Mouse (Mus musculus) embryo, embryonic 10.5 days (tissue): ENCODE measurements around the gene Nt5dc1.
"Not testable (repeated sequence)": the region's sequence is repeated elsewhere in the genome, so short reads cannot be mapped to it uniquely, and the experiment has no call there.

Source experiments
- DNase-seq: peaks from one replicate; pipeline ENCODE4 v3.0.0-alpha.2; 2015; ENCODE audit warnings: low spot score

The Nt5dc1 gene

GRCm38 (mm10) chr10:34312536-34312935 is 105.8 kb downstream of the Nt5dc1 start:
- DNase-seq: no peak

- DNase-seq: no peak
These were observed 108.3 kb downstream of the Nt5dc1 start for GRCm38 (mm10) chr10:34309915-34310685.

DNA sequence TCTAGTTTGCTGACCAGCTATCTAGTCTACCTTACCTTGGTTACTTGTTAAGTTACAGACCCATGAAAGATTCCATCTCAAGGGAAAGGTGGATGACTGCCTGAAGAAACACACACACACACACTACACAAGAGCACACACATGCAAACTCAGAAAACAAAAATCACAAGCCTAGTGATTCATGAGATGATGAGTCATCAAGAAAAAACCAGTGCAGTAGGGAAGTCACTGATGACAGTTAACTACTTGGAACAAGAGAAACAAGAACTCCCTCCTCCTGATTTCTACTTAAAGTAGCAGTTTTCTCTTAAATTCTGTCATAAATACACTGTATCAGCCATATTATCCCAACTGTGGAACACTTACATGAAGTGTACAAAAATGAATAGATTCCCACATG is 111.3 kb downstream of the Nt5dc1 start:
- DNase-seq: no peak

- DNase-seq: peak; percentile 55
These were observed 118.0 kb downstream of the Nt5dc1 start for GRCm38 (mm10) chr10:34300368-34300767.

DNA sequence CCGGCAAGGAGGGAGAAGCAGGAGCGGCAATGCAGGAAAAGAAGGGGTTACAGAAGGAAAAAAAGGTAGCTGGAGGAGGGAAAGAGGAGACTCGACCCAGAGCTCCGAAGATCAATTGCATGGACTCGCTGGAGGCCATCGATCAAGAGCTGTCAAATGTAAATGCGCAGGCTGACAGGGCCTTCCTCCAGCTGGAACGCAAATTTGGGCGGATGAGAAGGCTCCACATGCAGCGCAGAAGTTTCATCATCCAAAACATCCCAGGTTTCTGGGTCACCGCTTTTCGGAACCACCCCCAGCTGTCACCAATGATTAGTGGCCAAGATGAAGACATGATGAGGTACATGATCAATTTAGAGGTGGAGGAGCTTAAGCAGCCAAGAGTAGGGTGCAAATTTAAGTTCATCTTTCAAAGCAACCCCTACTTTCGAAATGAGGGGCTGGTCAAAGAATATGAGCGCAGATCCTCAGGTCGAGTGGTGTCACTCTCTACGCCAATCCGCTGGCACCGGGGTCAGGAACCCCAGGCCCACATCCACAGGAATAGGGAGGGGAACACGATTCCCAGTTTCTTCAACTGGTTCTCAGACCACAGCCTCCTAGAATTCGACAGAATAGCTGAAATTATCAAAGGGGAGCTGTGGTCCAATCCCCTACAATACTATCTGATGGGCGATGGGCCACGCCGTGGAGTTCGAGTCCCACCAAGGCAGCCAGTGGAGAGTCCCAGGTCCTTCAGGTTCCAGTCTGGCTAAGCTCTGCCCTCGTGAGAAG is 120.2 kb downstream of the Nt5dc1 start:
- DNase-seq: peak; percentile 60

- peak; percentile 97 for DNase-seq
These were observed 120.9 kb downstream of the Nt5dc1 start, which contains the start of gene Tspyl4 for GRCm38 (mm10) chr10:34297299-34297979. Tspyl4 (plus strand) TSS chr10:34297442.

DNA sequence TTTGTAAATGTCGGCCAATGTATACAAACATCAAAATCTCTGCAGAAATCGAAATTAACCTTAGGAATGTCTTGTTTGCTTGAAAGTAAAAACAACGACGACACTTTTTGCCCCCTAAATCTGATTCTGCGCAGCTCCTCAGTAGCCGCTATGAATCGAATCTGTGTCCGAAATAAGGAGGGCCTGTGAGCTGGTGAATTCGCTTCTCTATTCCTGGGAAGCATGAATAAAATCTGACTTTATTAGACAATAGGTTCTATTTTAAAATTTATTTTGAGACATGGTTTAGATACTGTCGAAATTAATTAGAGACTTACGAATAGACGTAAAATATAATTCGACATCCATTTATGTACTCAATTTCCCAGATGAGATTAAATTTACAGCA is 121.4 kb downstream of the Nt5dc1 start:
- peak; percentile 31 for DNase-seq

DNA sequence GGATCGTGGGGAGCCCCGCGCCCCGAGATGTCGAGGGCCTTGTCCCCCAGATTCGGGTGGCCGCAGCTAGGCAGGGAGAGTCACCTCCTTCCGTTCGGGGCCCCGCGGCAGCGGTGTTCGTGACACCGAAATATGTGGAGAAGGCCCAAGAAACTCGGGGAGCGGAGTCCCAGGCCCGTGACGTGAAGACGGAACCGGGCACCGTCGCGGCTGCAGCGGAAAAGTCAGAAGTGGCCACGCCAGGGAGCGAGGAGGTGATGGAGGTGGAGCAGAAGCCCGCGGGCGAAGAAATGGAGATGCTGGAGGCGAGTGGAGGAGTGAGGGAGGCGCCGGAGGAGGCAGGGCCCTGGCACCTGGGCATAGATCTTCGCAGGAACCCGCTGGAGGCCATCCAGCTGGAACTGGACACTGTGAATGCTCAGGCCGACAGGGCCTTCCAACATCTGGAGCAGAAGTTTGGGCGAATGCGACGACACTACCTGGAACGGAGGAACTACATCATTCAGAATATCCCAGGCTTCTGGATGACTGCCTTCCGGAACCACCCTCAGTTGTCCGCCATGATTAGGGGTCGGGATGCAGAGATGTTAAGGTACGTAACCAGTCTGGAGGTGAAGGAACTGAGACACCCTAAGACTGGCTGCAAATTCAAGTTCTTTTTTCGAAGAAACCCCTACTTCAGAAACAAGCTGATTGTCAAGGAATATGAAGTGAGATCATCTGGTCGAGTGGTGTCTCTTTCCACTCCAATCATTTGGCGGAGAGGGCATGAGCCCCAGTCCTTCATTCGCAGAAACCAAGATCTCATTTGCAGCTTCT is 135.7 kb downstream of the Nt5dc1 start:
- DNase-seq: peak; percentile 47

GRCm38 (mm10) chr10:34281962-34282388 is 136.4 kb downstream of the Nt5dc1 start, which contains the start of gene Tspyl1:
Tspyl1 (plus strand) TSS chr10:34282190.
- DNase-seq: peak; percentile 99

- peak; percentile 55 for DNase-seq
These were observed 137.0 kb downstream of the Nt5dc1 start for GRCm38 (mm10) chr10:34281211-34281961.

DNA sequence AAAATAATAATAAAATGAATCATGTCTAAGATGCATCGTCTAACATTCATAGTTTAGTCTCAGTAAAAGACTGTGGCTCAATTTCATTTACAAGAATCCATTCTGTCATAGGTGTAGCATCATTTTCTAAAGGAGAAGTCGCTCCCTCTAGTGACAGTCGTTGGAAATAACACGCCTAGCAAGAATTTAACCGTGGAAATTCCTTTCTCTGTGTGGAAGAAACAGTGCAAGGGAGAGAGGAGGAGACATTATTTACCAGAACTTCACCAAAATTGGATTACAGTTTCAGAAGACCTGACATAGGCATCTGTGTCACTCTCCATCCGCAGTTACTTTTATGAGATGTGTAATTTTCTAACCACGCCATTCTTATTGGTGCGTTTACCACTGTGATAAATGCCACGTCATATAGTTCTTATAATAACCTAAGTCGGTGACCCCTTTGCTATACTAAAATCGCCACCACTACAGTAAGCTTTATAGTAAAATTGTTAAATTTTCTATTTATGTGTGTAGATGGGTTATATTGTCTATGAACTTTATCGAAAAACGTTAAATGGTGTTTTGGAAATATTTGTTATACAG is 137.7 kb downstream of the Nt5dc1 start:
- DNase-seq: peak; percentile 91

DNA sequence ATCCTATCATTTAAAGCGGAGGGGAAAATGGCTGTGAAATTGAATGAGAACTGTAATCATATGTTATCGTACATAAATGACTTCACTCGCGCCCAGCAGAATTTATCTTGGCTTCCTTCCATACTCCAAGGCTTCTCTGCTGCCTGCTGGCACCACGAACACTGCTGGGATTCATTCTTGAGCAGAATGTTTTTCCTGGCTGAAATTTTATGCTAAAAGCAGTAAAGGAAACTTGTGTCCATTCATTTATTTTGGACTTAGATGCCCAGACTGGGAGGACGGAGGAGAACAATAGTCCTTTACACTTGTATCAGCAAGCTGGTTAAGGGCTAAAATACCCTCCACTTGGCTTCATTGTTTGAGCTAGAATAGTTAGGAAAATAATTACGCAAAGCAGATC is 146.7 kb downstream of the Nt5dc1 start:
- no peak for DNase-seq

DNA sequence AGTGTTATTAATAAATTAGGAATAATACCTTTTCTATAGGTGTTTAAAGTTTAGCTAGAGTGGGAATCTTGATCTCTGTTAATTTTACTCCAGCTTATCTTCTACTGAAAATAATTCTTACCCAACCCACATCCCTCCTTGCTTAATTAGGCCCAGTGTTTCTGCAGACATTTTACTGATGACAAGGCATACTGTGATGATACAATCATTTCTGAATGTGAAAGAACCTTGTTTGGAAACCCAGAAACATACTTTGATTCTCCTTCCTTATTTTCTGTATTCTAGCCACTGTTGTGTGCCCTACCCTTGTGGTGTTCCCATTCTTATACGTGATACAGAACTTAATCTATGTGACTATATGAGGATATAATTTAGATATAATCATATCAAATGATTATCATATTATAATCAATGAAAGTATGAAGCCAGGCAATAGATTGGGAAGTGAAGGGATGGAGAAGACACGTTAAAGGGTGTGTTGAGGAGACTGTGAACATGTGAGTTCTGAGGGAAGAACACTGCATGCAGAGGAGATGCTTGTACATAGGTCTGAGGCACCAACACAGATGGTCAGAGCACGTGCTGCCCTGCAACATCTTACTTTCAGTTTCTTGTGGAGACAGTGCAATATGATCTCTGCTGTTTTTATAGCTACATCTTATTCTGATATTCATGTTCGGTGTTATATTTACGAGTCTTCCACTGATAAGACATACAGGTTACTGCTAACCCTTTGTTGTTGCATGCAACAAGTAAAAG is 150.9 kb downstream of the Nt5dc1 start:
- DNase-seq: no peak

DNA sequence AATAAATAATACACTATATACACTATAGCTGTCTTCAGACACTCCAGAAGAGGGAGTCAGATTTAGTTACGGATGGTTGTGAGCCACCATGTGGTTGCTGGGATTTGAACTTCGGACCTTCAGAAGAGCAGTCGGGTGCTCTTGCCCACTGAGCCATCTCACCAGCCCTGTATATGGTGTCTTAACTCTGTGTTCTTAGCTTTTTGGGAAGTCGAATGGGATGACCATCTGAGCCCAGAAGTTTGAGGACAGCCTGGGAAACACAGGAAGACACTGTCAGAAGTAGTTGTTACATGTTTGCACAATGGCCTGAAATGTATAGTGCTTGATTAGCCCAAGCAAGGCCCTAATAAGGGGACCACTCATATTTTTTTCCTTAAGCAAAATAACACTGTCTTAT is 153.2 kb downstream of the Nt5dc1 start:
- DNase-seq: no peak

DNA sequence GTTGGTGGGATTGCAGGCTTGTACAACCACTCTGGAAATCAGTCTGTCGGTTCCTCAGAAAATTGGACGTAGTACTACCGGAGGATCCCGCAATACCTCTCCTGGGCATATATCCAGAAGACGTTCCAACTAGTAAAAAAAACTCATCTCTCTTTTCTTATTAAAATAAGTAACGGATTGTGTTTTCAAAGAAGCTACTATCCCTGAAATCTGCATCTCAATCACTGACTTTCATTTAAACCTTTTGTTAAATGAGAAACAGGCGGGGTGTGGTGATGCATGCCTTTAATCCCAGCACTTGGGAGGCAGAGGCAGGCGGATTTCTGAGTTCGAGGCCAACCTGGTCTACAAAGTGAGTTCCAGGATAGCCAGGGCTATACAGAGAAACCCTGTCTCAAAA is 165.5 kb downstream of the Nt5dc1 start:
- DNase-seq: not testable (repeated sequence)

- no peak for DNase-seq
These were observed 168.8 kb downstream of the Nt5dc1 start for GRCm38 (mm10) chr10:34249594-34249993.

- DNase-seq: no peak
These were observed 170.6 kb downstream of the Nt5dc1 start for GRCm38 (mm10) chr10:34247757-34248156.

- no peak for DNase-seq
These were observed 172.2 kb downstream of the Nt5dc1 start for GRCm38 (mm10) chr10:34246106-34246505.

- DNase-seq: no peak
These were observed 173.6 kb downstream of the Nt5dc1 start for GRCm38 (mm10) chr10:34244745-34245144.

DNA sequence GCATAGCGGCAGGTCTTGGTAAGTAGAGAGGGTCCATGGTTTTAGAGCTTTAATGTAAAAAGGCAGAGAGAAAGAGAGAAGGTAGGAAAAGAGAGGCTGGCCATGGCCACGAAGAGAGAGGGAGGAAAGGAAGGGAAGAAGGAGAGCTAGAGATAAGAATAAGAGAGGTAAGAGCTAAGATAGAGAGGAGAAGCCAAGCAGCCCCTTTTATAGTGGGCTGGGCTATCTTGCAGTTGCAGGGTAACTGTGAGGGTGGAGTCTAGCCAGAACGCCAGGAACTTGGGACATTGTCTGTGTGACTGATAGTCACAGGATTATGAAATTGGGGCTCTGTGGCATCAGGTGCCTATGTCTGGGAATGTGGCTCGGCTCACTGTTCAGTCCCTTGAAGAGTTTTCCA is 179.8 kb downstream of the Nt5dc1 start:
- no peak for DNase-seq
